Comparison of ENCODE assay signal across 8 mouse cellular contexts in genomic region chr3:105714091-105714819, GRCm38 (mm10). TPM values are rescaled to one million over a fixed set of nuclear protein-coding genes. Genes with fewer than 3 reads are reported as not detected.
DNase-seq lines count a peak whose midpoint lies in the region; ATAC-seq and TF ChIP-seq lines count a peak whose summit lies in the region.

No protein-coding gene starts in this region.

- ATAC-seq in liver, embryonic 11.5 days (replicated peaks; ENCODE audit: low FRiP score) = no peak
- no peak for ATAC-seq in liver, postnatal 0 days
- ATAC-seq in limb, embryonic 13.5 days (ENCODE audit: low FRiP score, low read depth) = peak; percentile 88

- TF ChIP-seq EP300 in liver, postnatal 0 days (IDR thresholded peaks at IDR 0.05; ENCODE audit: low read depth) = no peak

- no peak overlapping the region for H3K4me3 ChIP-seq in liver, embryonic 11.5 days (ENCODE audit: low read depth, low read length)
- no peak overlapping the region for H3K4me3 ChIP-seq in liver, postnatal 0 days (ENCODE audit: low read depth, low read length)
- no peak overlapping the region for H3K4me3 ChIP-seq in limb, embryonic 13.5 days

- H3K27ac ChIP-seq in liver, embryonic 11.5 days (ENCODE audit: low read depth, low read length) = no peak overlapping the region
- no peak overlapping the region for H3K27ac ChIP-seq in liver, postnatal 0 days (ENCODE audit: low read depth)
- H3K27ac ChIP-seq in limb, embryonic 13.5 days = peak overlapping the region; percentile 39; the same call in 1 of the 2 replicates

- DNase-seq in liver, embryonic 11.5 days (ENCODE audit: low spot score) = peak; percentile 31
- no peak for DNase-seq in liver, postnatal 0 days
- peak; percentile 52 to 63 for DNase-seq in gastrocnemius, adult 8-10 months (ENCODE audit: low spot score in 2 of 2)
- no peak for DNase-seq in right cerebral cortex, postnatal 14 days
- DNase-seq in left cerebral cortex, adult 11 months (ENCODE audit: low spot score) = no peak
- DNase-seq in urinary bladder, postnatal 14 days (ENCODE audit: low spot score) = no peak
- no peak for DNase-seq in thymus, adult 18-20 months

- no peak overlapping the region for H3K9ac ChIP-seq in liver, embryonic 11.5 days (ENCODE audit: low read depth, low read length)
- no peak overlapping the region for H3K9ac ChIP-seq in liver, postnatal 0 days (replicated peaks)
- no peak overlapping the region for H3K9ac ChIP-seq in limb, embryonic 13.5 days

- H3K36me3 ChIP-seq in liver, embryonic 11.5 days (ENCODE audit: control insufficient read depth, insufficient read depth, low read length) = no peaks in the 10 kb centered on the region
- no peaks in the 10 kb centered on the region for H3K36me3 ChIP-seq in liver, postnatal 0 days (replicated peaks; ENCODE audit: insufficient read depth, low read length)
- H3K36me3 ChIP-seq in limb, embryonic 13.5 days = no peaks in the 10 kb centered on the region

- no peaks in the 10 kb centered on the region for H3K4me1 ChIP-seq in liver, embryonic 11.5 days (replicated peaks; ENCODE audit: control insufficient read depth, insufficient read depth, low read length)
- H3K4me1 ChIP-seq in liver, postnatal 0 days (ENCODE audit: insufficient read depth) = 0 out of 2 replicates have a peak, but pooled peaks cover 4% of the 10 kb centered on the region
- peaks cover 22% of the 10 kb centered on the region for H3K4me1 ChIP-seq in limb, embryonic 13.5 days

- H3K27me3 ChIP-seq in liver, embryonic 11.5 days (replicated peaks; ENCODE audit: control insufficient read depth, insufficient read depth, low read length) = no peaks in the 10 kb centered on the region
- no peaks in the 10 kb centered on the region for H3K27me3 ChIP-seq in liver, postnatal 0 days (ENCODE audit: insufficient read depth, low read length)
- no peaks in the 10 kb centered on the region for H3K27me3 ChIP-seq in limb, embryonic 13.5 days

- H3K9me3 ChIP-seq in liver, embryonic 11.5 days (ENCODE audit: control insufficient read depth, low read length) = no peaks in the 10 kb centered on the region
- H3K9me3 ChIP-seq in liver, postnatal 0 days (ENCODE audit: low read length) = no peaks in the 10 kb centered on the region
- no peaks in the 10 kb centered on the region for H3K9me3 ChIP-seq in limb, embryonic 13.5 days

- WGBS in liver, embryonic 11.5 days = 47% methylated on average over 8 of the region's 8 CpGs
- WGBS in liver, postnatal 0 days (ENCODE audit: insufficient replicate concordance) = 46% methylated on average over 8 of the region's 8 CpGs
- 16% methylated on average over 8 of the region's 8 CpGs for WGBS in limb, embryonic 13.5 days

- H3K4me2 ChIP-seq in liver, embryonic 11.5 days = no peak overlapping the region
- H3K4me2 ChIP-seq in liver, postnatal 0 days (ENCODE audit: low read depth, low read length) = no peak overlapping the region
- H3K4me2 ChIP-seq in limb, embryonic 13.5 days (replicated peaks) = no peak overlapping the region

- no peak for TF ChIP-seq CTCF in liver, postnatal 0 days (IDR thresholded peaks at IDR 0.05; ENCODE audit: low read depth)

RNA-seq across cellular contexts. Expression of gene Inka2, which starts 9.9 kb away (rescaled TPM):
- polyA plus RNA-seq in liver, embryonic 11.5 days (2014; fragmentation: Nextera tagmentation; extraction: Ambion mirVana) = 0.23 and 0.36 TPM in 2 replicates
- polyA plus RNA-seq in liver, postnatal 0 days (2015; fragmentation: Nextera tagmentation; extraction: Ambion mirVana) = 0.13 and 0.17 TPM in 2 replicates
- 1 to 10 TPM; 2.5 to 4.4 (median 3.1) TPM for total RNA-seq in gastrocnemius, adult 8-10 months (2022)
- polyA plus RNA-seq in limb, embryonic 13.5 days (2015; fragmentation: Nextera tagmentation; extraction: Ambion mirVana) = 2.1 and 2.5 TPM in 2 replicates

RNA-seq across cellular contexts. Expression of gene Ddx20, which starts 26.9 kb away (rescaled TPM):
- polyA plus RNA-seq in liver, embryonic 11.5 days (2014; fragmentation: Nextera tagmentation; extraction: Ambion mirVana) = 41.0 and 45.9 TPM in 2 replicates
- polyA plus RNA-seq in liver, postnatal 0 days (2015; fragmentation: Nextera tagmentation; extraction: Ambion mirVana) = 9.7 and 9.8 TPM in 2 replicates
- 10 to 100 TPM in 3 of 4 experiments, 1 to 10 TPM in 1; 8.9 to 13.5 (median 11.1) TPM for total RNA-seq in gastrocnemius, adult 8-10 months (2022)
- 39.3 and 40.1 TPM in 2 replicates for polyA plus RNA-seq in limb, embryonic 13.5 days (2015; fragmentation: Nextera tagmentation; extraction: Ambion mirVana)

Comparison
In these comparisons a context has a peak if more than half of its experiments do, and no peak if none do; other contexts are left out.
1. DNase-seq: peak in liver, embryonic 11.5 days (single experiment) and gastrocnemius, adult 8-10 months (2 of 2); none in liver, postnatal 0 days (single experiment), right cerebral cortex, postnatal 14 days (single experiment), left cerebral cortex, adult 11 months (single experiment), urinary bladder, postnatal 14 days (single experiment) and thymus, adult 18-20 months (0 of 2).